Mouse (Mus musculus) liver, embryonic 14.5 days (tissue): ENCODE measurements around the gene 1700017D01Rik.

ENCODE experiments used
- CTCF ChIP-seq: IDR thresholded peaks from 2 replicates; pipeline ENCODE4 v1.5.1; 2016; ENCODE audit warnings: antibody characterized with exemption, low read depth, control low read depth
- EP300 ChIP-seq: IDR thresholded peaks from 2 replicates; pipeline ENCODE4 v1.6.1; 2016; ENCODE audit warnings: antibody characterized with exemption, low read depth

- TF ChIP-seq EP300 (no peak), CTCF (no peak)
These were observed 60.3 kb downstream of the 1700017D01Rik start for GRCm38 (mm10) chr19:11070364-11070763.
